Mouse (Mus musculus): ENCODE measurements around the gene Olfr1219.

DNA sequence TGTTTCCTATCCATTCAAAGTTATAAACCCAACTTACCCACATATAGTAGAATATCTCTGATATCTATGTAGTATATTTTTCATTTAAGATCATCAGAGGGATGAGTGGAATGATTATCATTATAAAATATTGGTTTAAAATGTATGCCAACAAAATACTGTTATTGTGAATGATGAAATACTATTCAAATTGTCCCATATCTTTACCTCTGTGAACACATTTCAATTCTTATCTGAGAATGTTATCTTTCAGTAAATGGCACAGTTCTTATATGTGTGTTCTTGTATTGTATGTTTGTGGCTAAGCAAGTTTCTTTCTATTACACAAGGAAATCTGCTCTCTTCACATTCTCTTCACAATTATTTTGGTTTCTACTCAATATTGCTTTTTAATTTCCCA, 22.3 kb upstream of the Olfr1219 start:
- TF ChIP-seq POLR2A (IDR thresholded peaks at IDR 0.05; ENCODE audit: insufficient read depth, low read length) (no peak), CTCF (IDR thresholded peaks at IDR 0.05; ENCODE audit: low read depth, low read length) (no peak)

Measured in ES-Bruce4 (cell line).